8 mouse cellular contexts compared by ENCODE assay signal in genomic region chr3:95668589-95669308, GRCm38 (mm10). TPM values are rescaled to one million over a fixed set of nuclear protein-coding genes. Genes with fewer than 3 reads are reported as not detected.
DNase-seq lines count a peak whose midpoint lies in the region; ATAC-seq lines count a peak whose summit lies in the region.

No protein-coding gene starts in this region.

- H3K9me3 ChIP-seq in midbrain, embryonic 12.5 days: no peaks in the 10 kb centered on the region
- H3K9me3 ChIP-seq in midbrain, embryonic 14.5 days (ENCODE audit: control insufficient read depth, low read length): no peaks in the 10 kb centered on the region
- no peaks in the 10 kb centered on the region for H3K9me3 ChIP-seq in embryonic facial prominence, embryonic 11.5 days (replicated peaks; ENCODE audit: control insufficient read depth, low read length)
- no peaks in the 10 kb centered on the region for H3K9me3 ChIP-seq in intestine, embryonic 14.5 days (ENCODE audit: control insufficient read depth, low read length)
- H3K9me3 ChIP-seq in neural tube, embryonic 14.5 days (ENCODE audit: control insufficient read depth, low read length): no peaks in the 10 kb centered on the region

- no peaks in the 10 kb centered on the region for H3K27me3 ChIP-seq in midbrain, embryonic 12.5 days
- H3K27me3 ChIP-seq in midbrain, embryonic 14.5 days (ENCODE audit: control insufficient read depth, insufficient read depth, low read length): no peaks in the 10 kb centered on the region
- no peaks in the 10 kb centered on the region for H3K27me3 ChIP-seq in embryonic facial prominence, embryonic 11.5 days (ENCODE audit: control insufficient read depth, insufficient read depth, low read length)
- no peaks in the 10 kb centered on the region for H3K27me3 ChIP-seq in intestine, embryonic 14.5 days (replicated peaks; ENCODE audit: control insufficient read depth, insufficient read depth, low read length)
- no peaks in the 10 kb centered on the region for H3K27me3 ChIP-seq in neural tube, embryonic 14.5 days (ENCODE audit: control insufficient read depth, insufficient read depth, low read length)

- WGBS in midbrain, embryonic 12.5 days: 89% methylated on average over 7 of the region's 7 CpGs
- 90% methylated on average over 7 of the region's 7 CpGs for WGBS in midbrain, embryonic 14.5 days
- WGBS in embryonic facial prominence, embryonic 11.5 days: 75% methylated on average over 7 of the region's 7 CpGs
- WGBS in intestine, embryonic 14.5 days: 56% methylated on average over 7 of the region's 7 CpGs
- 82% methylated on average over 7 of the region's 7 CpGs for WGBS in neural tube, embryonic 14.5 days

- peaks cover 33% of the 10 kb centered on the region for H3K4me1 ChIP-seq in midbrain, embryonic 12.5 days
- H3K4me1 ChIP-seq in midbrain, embryonic 14.5 days (ENCODE audit: control insufficient read depth, insufficient read depth, low read length): 0 out of 2 replicates have a peak, but pooled peaks cover 3% of the 10 kb centered on the region
- H3K4me1 ChIP-seq in embryonic facial prominence, embryonic 11.5 days (ENCODE audit: control insufficient read depth, insufficient read depth, low read length): peaks cover 6% of the 10 kb centered on the region
- peaks cover 55% of the 10 kb centered on the region for H3K4me1 ChIP-seq in intestine, embryonic 14.5 days (replicated peaks; ENCODE audit: control insufficient read depth, insufficient read depth, low read length)
- H3K4me1 ChIP-seq in neural tube, embryonic 14.5 days (ENCODE audit: control insufficient read depth, insufficient read depth, low read length): peaks cover 13% of the 10 kb centered on the region

- H3K27ac ChIP-seq in midbrain, embryonic 12.5 days (replicated peaks): 0 out of 2 replicates have a peak overlapping the region, but pooled peaks have one; percentile 54
- H3K27ac ChIP-seq in midbrain, embryonic 14.5 days (replicated peaks; ENCODE audit: low read depth, low read length): no peak overlapping the region
- peak overlapping the region; percentile 42; the same call in 1 of the 2 replicates for H3K27ac ChIP-seq in embryonic facial prominence, embryonic 11.5 days (replicated peaks; ENCODE audit: low read depth, low read length)
- peak overlapping the region; percentile 80 for H3K27ac ChIP-seq in intestine, embryonic 14.5 days (ENCODE audit: low read depth)
- peak overlapping the region; percentile 40 for H3K27ac ChIP-seq in neural tube, embryonic 14.5 days (ENCODE audit: low read depth, low read length)

- H3K9ac ChIP-seq in midbrain, embryonic 12.5 days (replicated peaks): no peak overlapping the region
- no peak overlapping the region for H3K9ac ChIP-seq in midbrain, embryonic 14.5 days (replicated peaks; ENCODE audit: low read length)
- H3K9ac ChIP-seq in embryonic facial prominence, embryonic 11.5 days (replicated peaks; ENCODE audit: low read length): no peak overlapping the region
- no peak overlapping the region for H3K9ac ChIP-seq in intestine, embryonic 14.5 days (ENCODE audit: low read length)
- no peak overlapping the region for H3K9ac ChIP-seq in neural tube, embryonic 14.5 days (replicated peaks; ENCODE audit: low read depth, low read length)

- H3K4me2 ChIP-seq in midbrain, embryonic 12.5 days (replicated peaks): no peak overlapping the region
- no peak overlapping the region for H3K4me2 ChIP-seq in midbrain, embryonic 14.5 days (ENCODE audit: low read length)
- no peak overlapping the region for H3K4me2 ChIP-seq in embryonic facial prominence, embryonic 11.5 days (ENCODE audit: low read depth, low read length)
- no peak overlapping the region for H3K4me2 ChIP-seq in intestine, embryonic 14.5 days (ENCODE audit: low read length)
- H3K4me2 ChIP-seq in neural tube, embryonic 14.5 days (ENCODE audit: low read depth, low read length): no peak overlapping the region

- no peak for DNase-seq in midbrain, embryonic 14.5 days
- DNase-seq in embryonic facial prominence, embryonic 11.5 days (ENCODE audit: low spot score): no peak
- DNase-seq in intestine, embryonic 14.5 days (ENCODE audit: low spot score): no peak
- no peak for DNase-seq in left cerebral cortex, postnatal 10 days (ENCODE audit: extremely low spot score in 1 of 2, low spot score in 2 of 2)
- no peak for DNase-seq in right cerebral cortex, postnatal 25 days
- no peak for DNase-seq in testis, postnatal 10 days (ENCODE audit: low spot score)

- intact Hi-C loops in left cerebral cortex, postnatal 10 days (cut with DNase I): no loop called here

- ATAC-seq in midbrain, embryonic 12.5 days (ENCODE audit: low FRiP score, low read depth): no peak
- ATAC-seq in midbrain, embryonic 14.5 days (ENCODE audit: low FRiP score, low TSS enrichment): no peak
- ATAC-seq in embryonic facial prominence, embryonic 11.5 days (replicated peaks; ENCODE audit: insufficient number of reproducible peaks, low FRiP score, low TSS enrichment, low read depth): no peak
- ATAC-seq in intestine, embryonic 14.5 days (replicated peaks; ENCODE audit: low FRiP score, low TSS enrichment, low read depth): no peak
- no peak for ATAC-seq in neural tube, embryonic 14.5 days (ENCODE audit: low read depth)

- H3K4me3 ChIP-seq in midbrain, embryonic 12.5 days: no peak overlapping the region
- no peak overlapping the region for H3K4me3 ChIP-seq in midbrain, embryonic 14.5 days (replicated peaks; ENCODE audit: low read depth, low read length)
- no peak overlapping the region for H3K4me3 ChIP-seq in embryonic facial prominence, embryonic 11.5 days (ENCODE audit: low read depth, low read length)
- no peak overlapping the region for H3K4me3 ChIP-seq in intestine, embryonic 14.5 days (ENCODE audit: low read depth, low read length)
- no peak overlapping the region for H3K4me3 ChIP-seq in neural tube, embryonic 14.5 days (ENCODE audit: low read depth, low read length)

- peaks cover 51% of the 10 kb centered on the region for H3K36me3 ChIP-seq in midbrain, embryonic 12.5 days
- H3K36me3 ChIP-seq in midbrain, embryonic 14.5 days (ENCODE audit: control insufficient read depth, insufficient read depth, low read length): peaks cover 21% of the 10 kb centered on the region
- H3K36me3 ChIP-seq in embryonic facial prominence, embryonic 11.5 days (replicated peaks; ENCODE audit: control insufficient read depth, insufficient read depth, low read depth, low read length): peaks cover 1% of the 10 kb centered on the region; the same call in 1 of the 2 replicates
- peaks cover 15% of the 10 kb centered on the region for H3K36me3 ChIP-seq in intestine, embryonic 14.5 days (ENCODE audit: control insufficient read depth, insufficient read depth, low read length)
- H3K36me3 ChIP-seq in neural tube, embryonic 14.5 days (ENCODE audit: control insufficient read depth, insufficient read depth, low read length): 0 out of 2 replicates have a peak, but pooled peaks cover 7% of the 10 kb centered on the region

RNA-seq across cellular contexts. Expression of gene Mcl1, which starts 10.2 kb away (rescaled TPM):
- 74.3 and 88.9 TPM in 2 replicates for polyA plus RNA-seq in midbrain, embryonic 12.5 days (2016; fragmentation: Nextera tagmentation; extraction: Ambion mirVana)
- 44.1 and 65.7 TPM in 2 replicates for polyA plus RNA-seq in midbrain, embryonic 14.5 days (2014; fragmentation: Nextera tagmentation; extraction: Ambion mirVana)
- 77.1 and 83.3 TPM in 2 replicates for polyA plus RNA-seq in embryonic facial prominence, embryonic 11.5 days (2014; fragmentation: Nextera tagmentation; extraction: Ambion mirVana)
- 49.8 and 57.5 TPM in 2 replicates for polyA plus RNA-seq in intestine, embryonic 14.5 days (2014; fragmentation: Nextera tagmentation; extraction: Ambion mirVana)
- 49.0 and 65.6 TPM in 2 replicates for polyA plus RNA-seq in neural tube, embryonic 14.5 days (2014; fragmentation: Nextera tagmentation; extraction: Ambion mirVana)
- total RNA-seq in left cerebral cortex, postnatal 10 days (2021): 10 to 100 TPM; 62.2 to 63.0 TPM

RNA-seq across cellular contexts. Expression of gene Adamtsl4, which starts 19.0 kb away (rescaled TPM):
- 1.3 and 1.5 TPM in 2 replicates for polyA plus RNA-seq in midbrain, embryonic 12.5 days (2016; fragmentation: Nextera tagmentation; extraction: Ambion mirVana)
- 0.80 and 1.1 TPM in 2 replicates for polyA plus RNA-seq in midbrain, embryonic 14.5 days (2014; fragmentation: Nextera tagmentation; extraction: Ambion mirVana)
- 0.55 and 0.71 TPM in 2 replicates for polyA plus RNA-seq in embryonic facial prominence, embryonic 11.5 days (2014; fragmentation: Nextera tagmentation; extraction: Ambion mirVana)
- polyA plus RNA-seq in intestine, embryonic 14.5 days (2014; fragmentation: Nextera tagmentation; extraction: Ambion mirVana): 1.2 and 2.6 TPM in 2 replicates
- 0.88 and 1.1 TPM in 2 replicates for polyA plus RNA-seq in neural tube, embryonic 14.5 days (2014; fragmentation: Nextera tagmentation; extraction: Ambion mirVana)
- total RNA-seq in left cerebral cortex, postnatal 10 days (2021): 1 to 10 TPM in 1 of 2 experiments, under 1 TPM in 1; 0.73 to 1.3 TPM

RNA-seq across cellular contexts. Expression of gene Ensa, which starts 44.0 kb away (rescaled TPM):
- polyA plus RNA-seq in midbrain, embryonic 12.5 days (2016; fragmentation: Nextera tagmentation; extraction: Ambion mirVana): 100 and 106 TPM in 2 replicates
- polyA plus RNA-seq in midbrain, embryonic 14.5 days (2014; fragmentation: Nextera tagmentation; extraction: Ambion mirVana): 97.0 and 103 TPM in 2 replicates
- polyA plus RNA-seq in embryonic facial prominence, embryonic 11.5 days (2014; fragmentation: Nextera tagmentation; extraction: Ambion mirVana): 69.7 and 79.4 TPM in 2 replicates
- polyA plus RNA-seq in intestine, embryonic 14.5 days (2014; fragmentation: Nextera tagmentation; extraction: Ambion mirVana): 71.8 and 75.6 TPM in 2 replicates
- 94.2 and 101 TPM in 2 replicates for polyA plus RNA-seq in neural tube, embryonic 14.5 days (2014; fragmentation: Nextera tagmentation; extraction: Ambion mirVana)
- 100 to 1,000 TPM; 231 to 238 TPM for total RNA-seq in left cerebral cortex, postnatal 10 days (2021)
